19 mouse cellular contexts compared by ENCODE assay signal in the genomic region with DNA sequence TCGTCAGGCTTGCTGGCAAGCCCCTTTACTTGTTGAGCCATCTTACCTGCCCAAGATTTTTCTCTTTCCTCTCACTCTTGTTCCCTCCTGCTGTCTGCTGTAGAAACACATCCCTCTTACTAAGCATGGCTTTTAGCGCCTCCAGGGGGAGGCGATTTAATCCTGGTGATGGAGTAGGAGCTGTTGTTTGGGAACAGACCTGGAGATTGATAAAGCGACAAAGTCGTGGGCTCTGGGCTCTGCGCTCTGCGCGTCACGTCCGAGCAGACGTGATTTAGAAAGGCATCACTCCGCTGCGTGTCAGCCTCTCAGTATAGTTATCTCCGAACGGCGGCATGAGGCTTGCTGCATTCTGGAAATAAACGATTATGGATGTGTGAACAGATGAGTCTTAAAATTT. TPM values are rescaled to one million over a fixed set of nuclear protein-coding genes. Genes with fewer than 3 reads are reported as not detected.
DNase-seq lines count a peak whose midpoint lies in the region; TF ChIP-seq lines count a peak whose summit lies in the region.
"Had no signal": no experiment of that assay in that cellular context is flagged by ENCODE, and none has a peak within 500 bp of the region (broad histone marks: within the 10 kb centered on the region; RNA-seq: fewer than 3 reads in every experiment).

No protein-coding gene starts in this region.

- no peak overlapping the region for H3K4me3 ChIP-seq in layer of hippocampus, adult 2 months
- H3K4me3 ChIP-seq: embryonic facial prominence, embryonic 15.5 days; erythroblast, embryonic 14.5 days; forebrain, embryonic 15.5 days; gastrocnemius, adult 2 months; heart, embryonic 13.5 days had no signal

- TF ChIP-seq CTCF in layer of hippocampus, adult 2 months (conservative IDR thresholded peaks at IDR 0.05): peak; percentile 33

- no peak for DNase-seq in layer of hippocampus, adult 2 months (ENCODE audit: low spot score in 2 of 2)
- DNase-seq in layer of hippocampus, adult 11-12 months (ENCODE audit: low spot score): no peak
- peak; percentile 46 for DNase-seq in right cerebral cortex, adult 18-20 months
- no peak for DNase-seq in right cerebral cortex, postnatal 14 days
- DNase-seq in brain, adult 2 months (ENCODE audit: low read depth, low spot score): peak; percentile 76
- DNase-seq in adrenal gland, adult (ENCODE audit: inconsistent age in 2 of 2, low spot score in 1 of 2): no peak
- DNase-seq: adrenal gland, adult 8-10 months; adrenal gland, postnatal 36 days; cerebellum, adult 11 months; cerebellum, adult 8-10 months; cerebellum, postnatal 14 days; embryo, embryonic 11 days; gastrocnemius, adult 2 months; gastrocnemius, postnatal 25 days; heart, postnatal 36 days had no signal

- 0 out of 2 replicates have a peak overlapping the region, but pooled peaks have one; percentile 3 for H3K27ac ChIP-seq in layer of hippocampus, adult 2 months
- H3K27ac ChIP-seq: embryonic facial prominence, embryonic 15.5 days; forebrain, embryonic 15.5 days; gastrocnemius, adult 2 months; heart, embryonic 13.5 days had no signal

RNA-seq across cellular contexts. Expression of gene Dlgap4, which starts 14.4 kb away (rescaled TPM):
- total RNA-seq in layer of hippocampus, adult 2 months (2021): 100 to 1,000 TPM; 194 to 198 TPM

Comparison
In these comparisons a context has a peak if more than half of its experiments do, and no peak if none do; other contexts are left out.
1. DNase-seq: peak in right cerebral cortex, adult 18-20 months (single experiment) and brain, adult 2 months (single experiment); none in layer of hippocampus, adult 2 months (0 of 2), layer of hippocampus, adult 11-12 months (single experiment), right cerebral cortex, postnatal 14 days (single experiment) and adrenal gland, adult (0 of 2).